Mouse (Mus musculus): Measurements from ENCODE around the gene Msln. TPM values are rescaled to one million over a fixed set of nuclear protein-coding genes. Genes with fewer than 3 reads are reported as not detected.
"Not testable (repeated sequence)": the region's sequence is repeated elsewhere in the genome, so short reads cannot be mapped to it uniquely, and the experiment has no call there.

Msln gene
- polyA plus RNA-seq, 1 experiment from 2014 or later, result 0.42 TPM

DNA sequence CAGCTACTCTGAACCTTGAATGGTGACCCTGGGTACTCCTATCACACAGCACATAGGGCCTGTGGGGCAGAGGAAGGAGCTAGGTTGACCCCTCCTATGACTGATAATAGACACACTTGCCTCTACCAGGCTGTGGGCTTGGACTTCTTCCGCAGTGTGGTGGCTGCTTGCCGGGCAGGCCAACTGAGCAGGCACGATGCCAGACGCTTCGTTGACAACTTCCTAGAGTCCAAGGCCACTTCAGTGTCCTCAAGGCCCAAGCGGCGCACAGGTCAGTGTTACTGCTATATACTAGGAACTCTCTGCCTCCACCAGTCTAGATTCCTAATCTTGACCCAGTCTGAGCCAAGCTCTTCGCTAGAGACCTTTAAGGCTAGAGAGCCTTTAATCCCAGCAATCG, 10.3 kb downstream of the Msln start:
- H3K27ac ChIP-seq (ENCODE audit: low read depth, low read length), result no peak overlapping the region
- no peak overlapping the region for H3K9ac ChIP-seq (ENCODE audit: low read length)
- H3K9me3 ChIP-seq (ENCODE audit: control insufficient read depth, low read length), result no peaks in the 10 kb centered on the region
- DNase-seq (ENCODE audit: low spot score), result no peak
- no peak for ATAC-seq (ENCODE audit: insufficient read depth, low FRiP score, low TSS enrichment)
- no peak overlapping the region for H3K4me3 ChIP-seq (ENCODE audit: low read depth, low read length)
- no peaks in the 10 kb centered on the region for H3K36me3 ChIP-seq (ENCODE audit: control insufficient read depth, insufficient read depth, low read length)
- no peak overlapping the region for H3K4me2 ChIP-seq (ENCODE audit: low read depth)
- WGBS, result 96% methylated on average over 9 of the region's 9 CpGs
- no peaks in the 10 kb centered on the region for H3K27me3 ChIP-seq (ENCODE audit: control insufficient read depth, insufficient read depth, low read length)
- no peaks in the 10 kb centered on the region for H3K4me1 ChIP-seq (ENCODE audit: control insufficient read depth, insufficient read depth, low read length)

DNA sequence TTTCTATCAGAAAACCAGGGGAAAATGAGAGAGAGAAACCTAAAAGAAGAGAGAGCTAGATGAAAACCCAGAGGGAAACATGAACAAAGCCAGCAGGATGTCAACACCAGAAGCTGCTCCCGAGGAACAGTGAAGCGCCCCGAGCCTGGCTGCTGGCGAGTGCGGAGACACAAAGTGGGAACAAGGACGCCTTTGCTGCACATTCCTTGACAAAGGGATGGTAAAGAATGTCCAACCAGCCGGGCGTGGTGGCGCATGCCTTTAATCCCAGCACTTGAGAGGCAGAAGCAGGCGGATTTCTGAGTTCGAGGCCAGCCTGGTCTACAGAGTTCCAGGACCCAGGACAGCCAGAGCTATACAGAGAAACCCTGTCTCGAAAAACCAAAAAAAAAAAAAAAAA, 12.7 kb downstream of the Msln start:
- not testable (repeated sequence) for DNase-seq (ENCODE audit: low spot score); H3K4me2 ChIP-seq (ENCODE audit: low read depth); ATAC-seq (ENCODE audit: insufficient read depth, low FRiP score, low TSS enrichment); H3K36me3 ChIP-seq (ENCODE audit: control insufficient read depth, insufficient read depth, low read length); H3K9ac ChIP-seq (ENCODE audit: low read length); H3K4me1 ChIP-seq (ENCODE audit: control insufficient read depth, insufficient read depth, low read length); H3K4me3 ChIP-seq (ENCODE audit: low read depth, low read length); H3K27ac ChIP-seq (ENCODE audit: low read depth, low read length); H3K9me3 ChIP-seq (ENCODE audit: control insufficient read depth, low read length); H3K27me3 ChIP-seq (ENCODE audit: control insufficient read depth, insufficient read depth, low read length)
- WGBS, result 78% methylated on average over 12 of the region's 12 CpGs

DNA sequence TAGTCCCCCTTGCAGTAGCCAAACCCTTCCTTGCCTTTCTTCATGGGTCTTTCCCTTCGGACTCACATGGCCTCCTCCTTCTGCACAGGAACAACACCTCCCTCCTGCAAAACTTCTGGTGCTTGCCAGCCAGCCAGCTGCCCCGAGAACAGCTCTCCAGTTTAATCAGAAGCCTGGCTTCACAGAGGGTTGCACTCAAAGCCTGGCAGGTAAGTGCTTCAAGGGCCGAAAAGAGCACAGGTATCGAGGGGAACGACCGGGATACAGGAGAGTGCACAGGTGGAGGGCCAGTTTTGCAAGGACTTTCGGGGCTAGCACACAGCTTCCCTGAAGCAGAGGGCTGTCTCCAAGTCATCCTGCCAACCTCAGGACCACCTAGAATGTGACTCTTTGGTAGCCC, 15.3 kb downstream of the Msln start:
- Histone ChIP-seq H3K27me3 (ENCODE audit: control insufficient read depth, insufficient read depth, low read length) (no peaks in the 10 kb centered on the region), H3K9me3 (ENCODE audit: control insufficient read depth, low read length) (no peaks in the 10 kb centered on the region), H3K4me3 (ENCODE audit: low read depth, low read length) (no peak overlapping the region), H3K27ac (ENCODE audit: low read depth, low read length) (no peak overlapping the region), H3K4me2 (ENCODE audit: low read depth) (no peak overlapping the region), H3K36me3 (ENCODE audit: control insufficient read depth, insufficient read depth, low read length) (no peaks in the 10 kb centered on the region), H3K9ac (ENCODE audit: low read length) (no peak overlapping the region), H3K4me1 (ENCODE audit: control insufficient read depth, insufficient read depth, low read length) (no peaks in the 10 kb centered on the region)
- ATAC-seq (ENCODE audit: insufficient read depth, low FRiP score, low TSS enrichment), result no peak
- 82% methylated on average over 7 of the region's 7 CpGs for WGBS
- DNase-seq (ENCODE audit: low spot score), result no peak

DNA sequence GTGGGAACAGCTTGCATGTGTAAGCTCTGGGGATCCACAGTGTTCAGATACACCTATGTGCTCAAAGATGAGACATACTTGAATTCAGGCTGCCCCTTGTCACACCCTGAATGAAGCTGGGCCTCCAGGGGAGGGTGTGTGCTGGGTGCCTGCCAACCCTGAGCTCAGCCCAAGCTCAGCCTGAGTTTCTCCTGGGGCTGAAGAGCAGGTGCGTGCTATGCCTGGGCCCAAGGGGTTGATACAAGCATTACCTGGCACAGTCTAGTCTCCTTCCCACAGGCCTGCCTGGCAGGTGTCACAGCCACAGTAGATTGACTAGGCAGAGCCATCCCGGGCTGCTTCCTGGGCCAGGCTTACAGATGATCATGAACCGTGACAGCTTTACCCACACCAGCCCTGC, 18.4 kb downstream of the Msln start, which contains the start of gene Mslnl:
Gene Mslnl, plus strand, starts transcription at position 298 of the 400 bp plus-strand sequence.
- Histone ChIP-seq H3K27me3 (ENCODE audit: control insufficient read depth, insufficient read depth, low read length) (no peaks in the 10 kb centered on the region), H3K27ac (ENCODE audit: low read depth, low read length) (no peak within 1 kb of the TSS), H3K4me2 (ENCODE audit: low read depth) (no peak within 1 kb of the TSS), H3K9ac (ENCODE audit: low read length) (no peak within 1 kb of the TSS), H3K4me3 (ENCODE audit: low read depth, low read length) (no peak within 1 kb of the TSS), H3K9me3 (ENCODE audit: control insufficient read depth, low read length) (no peaks in the 10 kb centered on the region), H3K4me1 (ENCODE audit: control insufficient read depth, insufficient read depth, low read length) (no peaks in the 10 kb centered on the region), H3K36me3 (ENCODE audit: control insufficient read depth, insufficient read depth, low read length) (no peaks in the 10 kb centered on the region)
- DNase-seq (ENCODE audit: low spot score) (no peak), ATAC-seq (ENCODE audit: insufficient read depth, low FRiP score, low TSS enrichment) (no peak)
- WGBS, result 91% methylated on average over 3 of the region's 3 CpGs

DNA sequence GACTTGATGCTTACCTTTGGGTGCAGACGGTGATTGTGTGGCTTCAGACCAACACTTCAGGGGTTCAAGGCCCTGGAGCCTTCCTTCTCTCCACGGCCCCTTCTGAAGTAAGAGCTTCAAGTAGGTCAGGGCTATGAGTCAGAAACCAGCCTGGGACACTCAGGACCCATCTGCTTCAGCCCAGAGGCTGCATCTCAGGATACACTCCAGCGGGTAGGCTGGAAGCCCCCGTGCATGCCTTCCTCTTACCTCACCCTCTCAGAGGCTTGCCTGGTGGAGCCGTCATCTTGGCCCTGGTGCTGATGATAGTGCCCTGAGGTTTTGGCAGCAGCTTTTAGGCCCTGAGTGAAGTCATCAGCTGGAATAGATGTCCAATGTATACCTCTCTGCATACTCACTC, 18.9 kb downstream of the Msln start:
- Histone ChIP-seq H3K4me2 (ENCODE audit: low read depth) (no peak overlapping the region), H3K9me3 (ENCODE audit: control insufficient read depth, low read length) (no peaks in the 10 kb centered on the region), H3K9ac (ENCODE audit: low read length) (no peak overlapping the region), H3K4me3 (ENCODE audit: low read depth, low read length) (no peak overlapping the region), H3K4me1 (ENCODE audit: control insufficient read depth, insufficient read depth, low read length) (no peaks in the 10 kb centered on the region), H3K27ac (ENCODE audit: low read depth, low read length) (no peak overlapping the region), H3K27me3 (ENCODE audit: control insufficient read depth, insufficient read depth, low read length) (no peaks in the 10 kb centered on the region), H3K36me3 (ENCODE audit: control insufficient read depth, insufficient read depth, low read length) (no peaks in the 10 kb centered on the region)
- ATAC-seq (ENCODE audit: insufficient read depth, low FRiP score, low TSS enrichment) (no peak), DNase-seq (ENCODE audit: low spot score) (no peak)
- WGBS, result 89% methylated on average over 5 of the region's 5 CpGs

DNA sequence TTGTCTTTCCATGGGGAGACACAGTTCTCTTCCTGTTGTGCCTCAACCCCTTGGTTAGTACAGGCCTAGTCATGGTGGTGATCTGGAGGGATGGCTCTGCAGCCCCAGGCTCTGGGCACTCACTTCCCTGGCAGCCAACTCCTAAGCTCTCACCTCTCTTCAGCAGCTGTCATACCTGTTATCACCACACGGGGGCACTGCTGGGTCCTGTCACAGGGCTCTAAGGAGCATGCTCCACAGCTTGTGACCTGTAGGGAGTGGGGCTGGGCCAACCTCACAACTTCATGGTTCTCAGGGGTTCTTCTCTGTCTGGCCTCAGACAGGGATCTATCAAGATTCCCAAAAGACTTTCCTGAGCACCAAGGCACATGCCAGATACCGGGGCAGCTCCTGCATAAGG, 22.1 kb downstream of the Msln start:
- Histone ChIP-seq H3K9ac (ENCODE audit: low read length) (no peak overlapping the region), H3K9me3 (ENCODE audit: control insufficient read depth, low read length) (no peaks in the 10 kb centered on the region), H3K4me1 (ENCODE audit: control insufficient read depth, insufficient read depth, low read length) (peaks cover 7% of the 10 kb centered on the region), H3K4me2 (ENCODE audit: low read depth) (no peak overlapping the region), H3K4me3 (ENCODE audit: low read depth, low read length) (no peak overlapping the region), H3K27me3 (ENCODE audit: control insufficient read depth, insufficient read depth, low read length) (no peaks in the 10 kb centered on the region), H3K36me3 (ENCODE audit: control insufficient read depth, insufficient read depth, low read length) (no peaks in the 10 kb centered on the region), H3K27ac (ENCODE audit: low read depth, low read length) (no peak overlapping the region)
- DNase-seq (ENCODE audit: low spot score) (peak; percentile 90), ATAC-seq (ENCODE audit: insufficient read depth, low FRiP score, low TSS enrichment) (no peak)
- WGBS, result 26% methylated on average over 2 of the region's 2 CpGs

DNA sequence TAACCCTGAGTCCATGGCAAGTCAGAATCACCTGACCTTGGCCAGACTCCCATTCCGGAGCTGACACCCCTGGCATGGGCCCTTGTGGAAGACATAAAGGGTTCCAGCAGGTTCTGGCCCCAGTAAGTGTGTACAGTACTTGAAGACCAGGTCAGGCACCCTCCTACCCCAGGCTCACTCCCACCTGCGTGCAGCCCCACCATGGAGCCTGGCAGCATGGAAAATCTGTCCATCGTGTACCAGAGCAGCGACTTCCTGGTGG, 26.2 kb downstream of the Msln start:
- Histone ChIP-seq H3K4me1 (ENCODE audit: control insufficient read depth, insufficient read depth, low read length) (peaks cover 18% of the 10 kb centered on the region), H3K36me3 (ENCODE audit: control insufficient read depth, insufficient read depth, low read length) (peaks cover 4% of the 10 kb centered on the region; the same call in 1 of the 2 replicates), H3K27ac (ENCODE audit: low read depth, low read length) (no peak overlapping the region), H3K4me2 (ENCODE audit: low read depth) (peak overlapping the region; percentile 90), H3K9ac (ENCODE audit: low read length) (peak overlapping the region; percentile 82), H3K9me3 (ENCODE audit: control insufficient read depth, low read length) (no peaks in the 10 kb centered on the region), H3K27me3 (ENCODE audit: control insufficient read depth, insufficient read depth, low read length) (no peaks in the 10 kb centered on the region), H3K4me3 (ENCODE audit: low read depth, low read length) (peak overlapping the region; percentile 64)
- DNase-seq (ENCODE audit: low spot score) (no peak), ATAC-seq (ENCODE audit: insufficient read depth, low FRiP score, low TSS enrichment) (peak; percentile 14)
- 28% methylated on average over 4 of the region's 4 CpGs for WGBS

DNA sequence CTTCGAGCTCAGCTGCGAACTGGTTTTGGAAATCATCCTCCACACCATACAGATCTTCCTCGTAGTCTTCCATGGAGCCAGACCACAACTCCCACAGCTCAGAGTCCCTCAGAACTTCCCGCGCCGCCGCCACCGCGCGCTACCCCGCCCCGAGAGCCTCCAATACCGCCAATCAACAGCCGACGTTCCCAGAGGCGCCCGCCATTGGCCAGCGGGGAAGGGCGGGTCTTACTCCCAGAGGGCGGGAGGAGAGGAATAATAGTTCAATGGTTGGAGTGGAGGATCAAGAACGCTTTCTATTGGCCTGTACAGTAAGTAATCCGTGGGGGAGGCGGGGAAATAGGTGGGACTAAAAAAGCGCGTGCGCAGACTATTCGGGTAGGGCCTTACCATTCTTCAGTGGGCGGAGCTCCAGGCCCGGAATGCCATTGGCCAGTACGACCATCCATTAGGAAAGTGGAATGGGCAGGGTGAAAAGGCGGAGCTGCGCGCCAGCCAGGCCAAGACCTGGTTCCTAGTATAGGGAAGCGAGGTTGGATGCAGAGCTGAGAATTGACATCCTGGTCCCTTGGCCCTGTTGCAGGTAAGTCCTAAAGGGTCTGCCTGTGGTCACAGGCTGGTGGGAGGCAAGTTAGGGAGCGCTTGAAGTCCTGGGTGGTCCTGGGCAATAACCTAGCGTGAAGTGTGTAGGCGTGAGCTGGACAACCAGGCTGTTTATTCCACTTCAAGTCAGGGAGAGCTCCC, 26.7 kb downstream of the Msln start, which contains the start of the genes Chtf18 and Rpusd1:
Gene Chtf18, minus strand, starts transcription at position 155 of the 744 bp plus-strand sequence.
Gene Rpusd1, plus strand, starts transcription at position 406 of the 744 bp plus-strand sequence.
- Histone ChIP-seq H3K4me2 (ENCODE audit: low read depth) (peak within 1 kb of the TSS; percentile 92), H3K36me3 (ENCODE audit: control insufficient read depth, insufficient read depth, low read length) (peaks cover 4% of the 10 kb centered on the region; the same call in 1 of the 2 replicates)
- peak; percentile 96 for ATAC-seq (ENCODE audit: insufficient read depth, low FRiP score, low TSS enrichment)

DNA sequence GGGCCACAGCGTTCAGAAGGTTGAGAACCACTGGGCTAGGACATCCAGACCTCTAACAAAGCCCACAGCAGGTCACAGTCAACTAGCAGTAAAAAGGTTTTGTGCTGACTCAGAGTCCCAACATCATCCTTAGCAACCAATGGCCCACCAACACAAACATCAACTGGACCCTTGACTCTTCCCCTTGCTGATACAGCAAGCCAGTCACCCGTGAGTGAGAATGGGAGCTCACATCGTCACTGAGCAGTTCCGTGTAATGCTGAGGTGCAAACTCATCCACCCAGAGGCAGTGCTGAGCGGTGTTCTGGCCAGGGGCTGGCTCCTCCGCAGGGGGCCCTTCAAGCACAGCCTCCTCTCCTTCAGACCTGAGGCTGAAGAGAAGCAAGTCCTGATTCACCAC, 28.9 kb downstream of the Msln start:
- no peak for ATAC-seq (ENCODE audit: insufficient read depth, low FRiP score, low TSS enrichment)
- WGBS, result 78% methylated on average over 6 of the region's 6 CpGs
- Histone ChIP-seq H3K4me2 (ENCODE audit: low read depth) (no peak overlapping the region), H3K36me3 (ENCODE audit: control insufficient read depth, insufficient read depth, low read length) (peaks cover 8% of the 10 kb centered on the region), H3K9ac (ENCODE audit: low read length) (no peak overlapping the region), H3K4me3 (ENCODE audit: low read depth, low read length) (no peak overlapping the region), H3K9me3 (ENCODE audit: control insufficient read depth, low read length) (no peaks in the 10 kb centered on the region), H3K4me1 (ENCODE audit: control insufficient read depth, insufficient read depth, low read length) (peaks cover 18% of the 10 kb centered on the region), H3K27ac (ENCODE audit: low read depth, low read length) (no peak overlapping the region), H3K27me3 (ENCODE audit: control insufficient read depth, insufficient read depth, low read length) (no peaks in the 10 kb centered on the region)
- DNase-seq (ENCODE audit: low spot score), result no peak

More for the DNA sequence above, 26.7 kb downstream of the Msln start, which contains the start of the genes Chtf18 and Rpusd1:
- Histone ChIP-seq H3K9me3 (ENCODE audit: control insufficient read depth, low read length) (no peaks in the 10 kb centered on the region), H3K4me1 (ENCODE audit: control insufficient read depth, insufficient read depth, low read length) (peaks cover 18% of the 10 kb centered on the region), H3K27ac (ENCODE audit: low read depth, low read length) (no peak within 1 kb of the TSS), H3K27me3 (ENCODE audit: control insufficient read depth, insufficient read depth, low read length) (no peaks in the 10 kb centered on the region), H3K9ac (ENCODE audit: low read length) (peak within 1 kb of the TSS; percentile 82), H3K4me3 (ENCODE audit: low read depth, low read length) (peak within 1 kb of the TSS; percentile 64)
- peak; percentile 99 for DNase-seq (ENCODE audit: low spot score)
- WGBS, result under 1% methylated on average over 37 of the region's 37 CpGs

Measured in neural tube, embryonic 11.5 days (tissue).